Mouse (Mus musculus) liver, embryonic 14.5 days (tissue): Measurements from ENCODE around the gene Pou1f1. TPM values are rescaled to one million over a fixed set of nuclear protein-coding genes. Genes with fewer than 3 reads are reported as not detected.

Experiments used
- ATAC-seq: fragments of 200-750 bp; cut with Nextera tagmentation; 2 replicates; pipeline ENCODE4 v1.8.0; 2017; ENCODE audit warnings: moderate number of reproducible peaks, mild to moderate bottlenecking, moderate library complexity; ENCODE audit not compliant: insufficient read depth
- DNase-seq, 3 experiments: peaks; one replicate each; pipeline ENCODE4 v3.0.0-alpha.2; 2012 to 2013; ENCODE audit warnings: low read depth in 3 of 3, low spot score in 3 of 3
- H3K27ac ChIP-seq: fragments of 300-500 bp; sonication (generic); 2 replicates; pipeline ENCODE4 v1.5.1; 2014; ENCODE audit warnings: moderate library complexity, mild to moderate bottlenecking, control low read depth, inconsistent platforms
- H3K27me3 ChIP-seq: fragments of 300-500 bp; sonication (generic); 2 replicates; pipeline ENCODE4 v1.6.1; 2014; ENCODE audit warnings: mild to moderate bottlenecking, low read length, moderate library complexity; ENCODE audit not compliant: control insufficient read depth, insufficient read depth
- H3K36me3 ChIP-seq: fragments of 300-500 bp; sonication (generic); replicated peaks from 2 replicates; pipeline ENCODE4 v1.6.1; 2014; ENCODE audit warnings: low read depth; ENCODE audit not compliant: control insufficient read depth, insufficient read depth
- H3K4me1 ChIP-seq, 2 experiments: fragments of 200-500 bp in 1 of 2; fragments of 300-500 bp in 1 of 2; sonication (generic) in 1 of 2; replicated peaks; 2 replicates each; pipeline ENCODE4 v1.6.1; 2012 to 2014; ENCODE audit warnings: antibody characterized with exemption in 1 of 2, inconsistent platforms in 1 of 2, low read length in 1 of 2; ENCODE audit not compliant: control insufficient read depth in 2 of 2, insufficient read depth in 2 of 2
- H3K4me2 ChIP-seq: fragments of 300-500 bp; sonication (generic); 2 replicates; pipeline ENCODE4 v1.6.1; 2014; ENCODE audit warnings: low read depth, mild to moderate bottlenecking, control low read depth, moderate library complexity
- H3K4me3 ChIP-seq, 2 experiments: fragments of 200-500 bp in 1 of 2; fragments of 300-500 bp in 1 of 2; sonication (generic) in 1 of 2; 2 replicates each; pipeline ENCODE4 v1.5.1; 2012 to 2014; ENCODE audit warnings: low read depth in 2 of 2, low read length in 2 of 2, mild to moderate bottlenecking in 2 of 2, control low read depth in 1 of 2, inconsistent platforms in 1 of 2, moderate library complexity in 1 of 2; ENCODE audit not compliant: insufficient read depth in 1 of 2
- H3K9ac ChIP-seq: fragments of 300-500 bp; sonication (generic); replicated peaks from 2 replicates; pipeline ENCODE4 v1.6.1; 2014; ENCODE audit warnings: mild to moderate bottlenecking, control low read depth, moderate library complexity
- H3K9me3 ChIP-seq: fragments of 300-500 bp; sonication (generic); 2 replicates; pipeline ENCODE4 v1.6.1; 2016; ENCODE audit warnings: low read length, mixed read lengths; ENCODE audit not compliant: control insufficient read depth
- CTCF ChIP-seq: IDR thresholded peaks from 2 replicates; pipeline ENCODE4 v1.5.1; 2016; ENCODE audit warnings: antibody characterized with exemption, low read depth, control low read depth
- EP300 ChIP-seq: IDR thresholded peaks from 2 replicates; pipeline ENCODE4 v1.6.1; 2016; ENCODE audit warnings: antibody characterized with exemption, low read depth
- WGBS: fragments of 180-500 bp; shearing (Covaris S2); extraction: QIAGEN DNeasy Blood & Tissue Kit; methylation state at CpG from one replicate; pipeline ENCODE4 v1.1.7; 2014; ENCODE audit not compliant: insufficient replicate concordance; 5-methylcytosine and 5-hydroxymethylcytosine counted together
- polyA plus RNA-seq, 2 experiments: library from polyadenylated mRNA; depleted of rRNA in 1 of 2; stranded (reverse) in 1 of 2; unstranded in 1 of 2; fragments of >200 nt; fragmentation: Nextera tagmentation in 1 of 2; extraction: Ambion mirVana in 1 of 2; gene quantifications; 2 replicates each; pipeline versions ENCODE4 v1.2.1 to v1.2.3; 2012 to 2014

Pou1f1 gene
- polyA plus RNA-seq, 2 experiments: not detected

DNA sequence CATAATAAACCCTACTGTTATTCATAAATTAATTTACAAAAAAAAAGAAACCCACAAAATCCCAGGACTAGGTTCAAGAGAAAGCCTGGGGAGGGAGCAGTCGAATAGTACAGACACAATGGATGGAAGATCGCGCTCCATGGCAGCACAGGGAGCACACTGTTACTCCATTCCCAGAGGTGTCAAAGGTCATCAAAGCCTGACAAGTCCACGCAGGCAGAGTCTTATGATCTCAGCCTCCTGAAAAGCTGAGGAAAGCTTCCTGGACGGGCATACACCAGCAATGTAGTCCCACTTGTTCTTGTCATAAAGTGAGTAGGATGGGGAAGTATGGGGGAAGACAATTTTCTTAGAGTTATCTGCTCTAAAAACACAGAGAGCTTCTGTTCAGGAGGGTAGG, 37.1 kb downstream of the Pou1f1 start:
- Histone ChIP-seq H3K4me1 (peaks cover 5% of the 10 kb centered on the region in 2 experiments; a peak in 3 of 4 replicates), H3K4me2 (no peak overlapping the region), H3K27me3 (no peaks in the 10 kb centered on the region), H3K9ac (no peak overlapping the region), H3K27ac (no peak overlapping the region), H3K36me3 (no peaks in the 10 kb centered on the region), H3K9me3 (no peaks in the 10 kb centered on the region), H3K4me3 (no peak overlapping the region)
- TF ChIP-seq EP300 (no peak), CTCF (no peak)
- WGBS: 67% methylated on average over 5 of the region's 5 CpGs
- DNase-seq: no peak
- no peak for ATAC-seq

DNA sequence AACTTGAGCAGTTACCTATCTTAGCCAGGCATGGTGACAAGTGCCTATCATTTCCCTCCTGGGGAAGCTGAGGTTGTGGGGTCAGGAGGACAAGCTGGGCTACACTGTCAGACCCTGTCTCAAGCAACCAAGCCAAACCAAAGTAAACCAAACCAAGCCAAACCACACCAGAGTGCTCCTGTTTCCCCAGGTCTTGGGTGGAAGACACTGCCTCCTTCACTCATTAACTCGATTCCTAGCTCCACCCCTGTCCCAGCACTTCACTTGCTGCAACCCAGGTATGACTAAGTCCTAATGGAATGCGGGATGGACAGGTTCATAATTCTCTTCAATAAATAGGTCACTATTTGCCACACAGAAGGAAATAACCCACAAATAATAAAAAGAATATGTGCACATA, 39.3 kb downstream of the Pou1f1 start:
- Histone ChIP-seq H3K4me3 (no peak overlapping the region), H3K9me3 (no peaks in the 10 kb centered on the region), H3K27me3 (no peaks in the 10 kb centered on the region), H3K9ac (no peak overlapping the region), H3K36me3 (no peaks in the 10 kb centered on the region), H3K4me1 (peaks cover 5% of the 10 kb centered on the region in 2 experiments; a peak in 3 of 4 replicates), H3K4me2 (no peak overlapping the region), H3K27ac (no peak overlapping the region)
- ATAC-seq (no peak), DNase-seq (no peak)
- WGBS: 72% methylated on average over 2 of the region's 2 CpGs
- no peak for TF ChIP-seq EP300
- no peak for TF ChIP-seq CTCF

DNA sequence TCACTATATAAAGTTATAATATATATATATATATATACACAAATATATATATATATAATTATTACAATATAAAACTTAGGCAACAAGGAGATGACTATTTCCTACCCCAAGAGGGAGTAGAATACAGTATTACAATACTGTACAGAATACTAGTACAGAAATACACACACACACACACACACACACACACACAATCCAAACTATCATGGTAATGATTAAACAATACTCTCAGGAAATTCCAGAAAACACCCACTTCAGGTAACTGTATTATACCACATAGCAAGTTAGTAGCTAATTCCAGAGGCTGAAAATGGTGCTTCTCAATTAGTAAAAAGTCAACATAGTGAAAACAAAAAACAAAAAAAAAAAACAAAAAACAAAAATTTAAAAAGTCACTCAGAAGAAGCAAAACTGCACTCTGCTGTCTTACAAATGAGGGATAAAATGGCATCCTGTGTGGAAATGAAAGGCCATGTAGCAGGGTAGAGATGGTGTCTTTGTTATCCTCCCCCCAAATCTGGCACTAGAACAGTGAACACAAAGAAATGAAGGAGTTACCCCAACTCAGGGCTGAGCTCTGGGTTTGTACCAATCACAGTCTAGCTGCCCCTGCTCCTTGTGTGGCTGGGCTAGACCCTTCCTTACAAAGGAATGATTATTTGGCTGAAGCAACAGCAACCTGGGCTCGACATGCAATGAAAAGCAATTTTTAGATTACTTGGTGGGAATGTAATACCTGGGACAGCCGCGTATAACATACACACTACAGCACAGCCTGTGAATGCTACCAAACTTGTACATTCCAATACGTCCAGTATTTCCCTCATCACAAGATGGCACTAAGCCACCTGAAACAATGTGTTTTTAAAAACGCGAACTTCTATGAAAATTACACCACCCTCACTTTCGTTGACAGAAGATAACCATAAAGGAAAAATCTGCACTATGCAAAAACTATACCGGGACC, 41.0 kb downstream of the Pou1f1 start:
- Histone ChIP-seq H3K4me3 (peak overlapping the region; percentile 73 to 75), H3K4me1 (peaks cover 5% of the 10 kb centered on the region in 2 experiments; a peak in 3 of 4 replicates), H3K9me3 (no peaks in the 10 kb centered on the region), H3K4me2 (peak overlapping the region; percentile 82), H3K9ac (peak overlapping the region; percentile 64), H3K27ac (no peak overlapping the region), H3K27me3 (no peaks in the 10 kb centered on the region), H3K36me3 (no peaks in the 10 kb centered on the region)
- DNase-seq (peak in 1 of 3 experiments; percentile 7), ATAC-seq (no peak)
- no peak for TF ChIP-seq EP300
- no peak for TF ChIP-seq CTCF
- 7% methylated on average over 8 of the region's 8 CpGs for WGBS

DNA sequence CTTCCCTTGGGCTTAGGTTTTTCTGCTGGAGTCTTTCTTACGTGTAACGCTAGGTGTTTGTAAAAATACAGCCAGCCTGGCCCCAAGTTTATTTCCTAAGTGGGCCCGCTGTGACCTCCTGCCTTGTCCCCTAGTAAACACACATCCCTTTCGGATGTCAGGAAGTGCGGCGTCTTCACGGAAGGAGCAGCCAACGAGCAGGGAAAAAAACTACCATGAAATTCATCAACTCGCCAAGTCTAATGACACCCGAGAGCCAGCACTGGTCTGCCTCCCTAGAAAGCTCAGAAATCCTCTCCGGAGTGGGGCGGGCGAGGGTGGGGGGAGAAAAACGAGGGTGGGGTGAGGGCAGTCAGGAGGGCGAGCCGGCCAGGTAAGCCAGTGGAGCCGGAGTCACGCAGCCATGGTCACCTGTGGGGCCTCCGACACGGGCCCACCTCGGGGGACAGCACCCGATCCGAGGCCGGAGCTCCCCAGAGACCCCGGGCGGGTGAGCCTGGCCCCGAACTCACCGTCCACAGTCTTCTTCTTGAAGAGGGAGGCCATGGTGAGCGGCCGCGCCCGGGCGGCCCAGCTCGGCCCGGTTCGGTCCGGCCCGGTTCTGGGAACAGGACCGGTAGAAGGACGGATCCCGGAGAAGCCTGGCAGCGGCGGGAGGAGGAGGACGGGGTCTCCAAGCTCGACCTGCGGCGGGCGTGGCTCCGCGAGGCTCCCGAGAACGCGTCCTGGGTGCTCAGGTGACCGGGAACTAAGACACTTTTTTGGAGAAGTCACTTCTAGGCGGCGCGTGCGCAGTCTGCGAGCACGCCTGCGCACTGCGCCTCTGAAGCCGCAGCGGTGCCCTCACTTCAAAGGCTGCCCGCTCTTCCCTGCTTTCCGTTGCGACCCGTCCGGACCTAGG, 41.9 kb downstream of the Pou1f1 start, which contains the start of gene Chmp2b:
TSS of gene Chmp2b (minus strand) at position 764 of the 901 bp plus-strand sequence.
- peak; percentile 66 to 71 (median 69) for DNase-seq
- Histone ChIP-seq H3K9me3 (no peaks in the 10 kb centered on the region), H3K9ac (peak within 1 kb of the TSS; percentile 64), H3K4me2 (peak within 1 kb of the TSS; percentile 82), H3K27ac (no peak within 1 kb of the TSS), H3K4me3 (peak within 1 kb of the TSS; percentile 73 to 75), H3K4me1 (peaks cover 5% of the 10 kb centered on the region in 2 experiments; a peak in 3 of 4 replicates), H3K36me3 (no peaks in the 10 kb centered on the region), H3K27me3 (no peaks in the 10 kb centered on the region)
- no peak for TF ChIP-seq CTCF
- no peak for TF ChIP-seq EP300
- peak; percentile 93 for ATAC-seq
- under 1% methylated on average over 56 of the region's 69 CpGs for WGBS
